Mouse (Mus musculus): ENCODE measurements around the gene Ctf1. TPM values are rescaled to one million over a fixed set of nuclear protein-coding genes. Genes with fewer than 3 reads are reported as not detected.

The Ctf1 gene
- polyA plus RNA-seq, 1 experiment = 6.4 TPM

DNA sequence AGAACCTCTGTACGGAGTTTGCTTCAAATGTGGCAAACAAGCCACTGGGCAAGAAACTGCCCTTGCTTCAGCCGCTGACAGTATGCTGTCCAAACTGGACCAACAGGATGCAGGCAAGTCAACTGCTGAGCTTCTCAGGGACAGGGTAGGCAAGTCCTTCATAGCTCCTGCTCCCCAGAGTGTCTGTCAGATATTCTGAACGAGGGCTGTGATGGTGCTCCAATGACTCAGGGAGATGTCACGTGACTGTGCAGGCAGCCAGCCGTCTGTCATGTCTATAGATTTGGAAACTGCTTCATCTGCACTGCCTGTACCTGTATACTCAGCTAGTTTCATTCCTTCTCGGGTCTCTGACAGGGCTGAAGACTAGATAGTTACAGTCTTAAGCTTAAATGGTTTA, 13.6 kb upstream of the Ctf1 start:
- WGBS = 45% methylated on average over 6 of the region's 6 CpGs
- DNase-seq = peak; percentile 48 to 72
- peaks cover 16% of the 10 kb centered on the region for H3K4me1 ChIP-seq (ENCODE audit: control insufficient read depth, insufficient read depth, low read length)

GRCm38 (mm10) chr7:127700712-127701331, 11.7 kb upstream of the Ctf1 start:
- Histone ChIP-seq H3K4me1 (ENCODE audit: control insufficient read depth, insufficient read depth, low read length) (peaks cover 30% of the 10 kb centered on the region), H3K27me3 (ENCODE audit: control insufficient read depth, insufficient read depth, low read length) (no peaks in the 10 kb centered on the region), H3K27ac (ENCODE audit: insufficient read depth, low read length) (no peak overlapping the region), H3K4me3 (replicated peaks; ENCODE audit: insufficient read depth, low read depth, low read length) (no peak overlapping the region)
- TF ChIP-seq CTCF (IDR thresholded peaks at IDR 0.05; ENCODE audit: borderline replicate concordance, insufficient read depth, low read depth, low read length) (no peak), POLR2A (IDR thresholded peaks at IDR 0.05; ENCODE audit: borderline replicate concordance, insufficient read depth, low read length) (no peak)
- 88% methylated on average over 3 of the region's 3 CpGs for WGBS
- no peak for DNase-seq

More for the DNA sequence above, 13.6 kb upstream of the Ctf1 start:
- Histone ChIP-seq H3K4me3 (replicated peaks; ENCODE audit: insufficient read depth, low read depth, low read length) (no peak overlapping the region), H3K27ac (ENCODE audit: insufficient read depth, low read length) (peak overlapping the region; percentile 76), H3K27me3 (ENCODE audit: control insufficient read depth, insufficient read depth, low read length) (no peaks in the 10 kb centered on the region)
- TF ChIP-seq CTCF (IDR thresholded peaks at IDR 0.05; ENCODE audit: borderline replicate concordance, insufficient read depth, low read depth, low read length) (no peak), POLR2A (IDR thresholded peaks at IDR 0.05; ENCODE audit: borderline replicate concordance, insufficient read depth, low read length) (no peak)

DNA sequence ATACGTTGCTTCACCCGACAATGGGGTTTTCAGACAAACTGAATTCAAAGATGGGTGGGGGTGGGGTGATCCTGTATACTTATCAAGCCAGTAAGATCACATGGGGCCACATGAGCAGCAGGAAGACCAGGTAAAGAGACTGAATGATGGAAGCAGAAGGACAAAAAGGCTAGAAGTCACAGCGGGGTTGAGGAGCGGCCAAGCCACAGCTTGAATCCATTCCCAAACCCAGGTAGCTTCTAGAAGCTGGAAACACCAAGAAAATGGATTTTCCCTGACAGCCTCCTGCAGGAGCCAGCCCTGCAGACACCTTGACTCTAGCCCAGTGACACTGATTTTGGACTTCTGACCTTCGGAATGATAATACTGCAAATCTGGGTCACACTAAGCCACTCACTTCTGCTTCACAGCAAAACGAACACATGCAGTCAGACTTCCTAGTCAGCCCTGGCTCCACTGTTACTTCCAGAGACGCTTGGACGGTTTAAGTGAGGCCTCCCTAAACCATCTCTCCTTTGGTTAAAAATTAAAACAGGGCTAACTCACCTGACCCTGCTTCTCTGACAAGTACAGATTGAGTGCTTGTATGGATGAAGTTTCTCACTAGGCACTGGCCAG, 8.9 kb upstream of the Ctf1 start:
- WGBS = 24% methylated on average over 8 of the region's 8 CpGs

DNA sequence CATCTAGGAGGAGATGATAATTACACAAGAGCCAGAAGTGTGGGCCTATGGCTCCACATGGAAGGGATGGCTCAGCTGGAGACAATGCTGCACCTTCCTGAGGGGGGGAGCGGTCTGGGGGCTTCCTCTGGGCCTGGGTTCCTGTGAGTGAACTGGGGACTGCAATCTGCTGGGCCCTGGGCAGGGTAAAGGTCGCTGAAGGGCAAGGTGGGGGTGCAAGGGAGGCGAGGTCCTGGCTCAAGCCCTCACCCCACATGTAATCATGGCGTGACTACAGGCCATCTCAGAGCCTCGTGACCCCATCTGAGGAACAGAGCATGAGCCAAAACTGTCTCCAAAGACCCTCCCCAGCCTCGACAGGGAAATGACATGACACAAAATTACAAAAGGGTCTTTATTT, 7.9 kb upstream of the Ctf1 start:
- no peak for DNase-seq
- TF ChIP-seq CTCF (IDR thresholded peaks at IDR 0.05; ENCODE audit: borderline replicate concordance, insufficient read depth, low read depth, low read length) = no peak
- no peak for TF ChIP-seq POLR2A (IDR thresholded peaks at IDR 0.05; ENCODE audit: borderline replicate concordance, insufficient read depth, low read length)
- no peaks in the 10 kb centered on the region for H3K27me3 ChIP-seq (ENCODE audit: control insufficient read depth, insufficient read depth, low read length)
- H3K4me3 ChIP-seq (replicated peaks; ENCODE audit: insufficient read depth, low read depth, low read length) = no peak overlapping the region
- peak overlapping the region; percentile 55; the same call in 1 of the 2 replicates for H3K27ac ChIP-seq (ENCODE audit: insufficient read depth, low read length)
- H3K4me1 ChIP-seq (ENCODE audit: control insufficient read depth, insufficient read depth, low read length) = peaks cover 43% of the 10 kb centered on the region
- 60% methylated on average over 6 of the region's 6 CpGs for WGBS

More for the DNA sequence above, 8.9 kb upstream of the Ctf1 start:
- no peak for TF ChIP-seq CTCF (IDR thresholded peaks at IDR 0.05; ENCODE audit: borderline replicate concordance, insufficient read depth, low read depth, low read length)
- no peak for TF ChIP-seq POLR2A (IDR thresholded peaks at IDR 0.05; ENCODE audit: borderline replicate concordance, insufficient read depth, low read length)
- peak overlapping the region; percentile 72 for H3K27ac ChIP-seq (ENCODE audit: insufficient read depth, low read length)
- no peak overlapping the region for H3K4me3 ChIP-seq (replicated peaks; ENCODE audit: insufficient read depth, low read depth, low read length)
- peaks cover 45% of the 10 kb centered on the region for H3K4me1 ChIP-seq (ENCODE audit: control insufficient read depth, insufficient read depth, low read length)
- DNase-seq = peak; percentile 47 to 52
- H3K27me3 ChIP-seq (ENCODE audit: control insufficient read depth, insufficient read depth, low read length) = no peaks in the 10 kb centered on the region

GRCm38 (mm10) chr7:127705706-127706105, 6.8 kb upstream of the Ctf1 start:
- 14% methylated on average over 4 of the region's 4 CpGs for WGBS
- Histone ChIP-seq H3K27ac (ENCODE audit: insufficient read depth, low read length) (peak overlapping the region; percentile 93), H3K4me1 (ENCODE audit: control insufficient read depth, insufficient read depth, low read length) (peaks cover 43% of the 10 kb centered on the region), H3K27me3 (ENCODE audit: control insufficient read depth, insufficient read depth, low read length) (no peaks in the 10 kb centered on the region), H3K4me3 (replicated peaks; ENCODE audit: insufficient read depth, low read depth, low read length) (peak overlapping the region; percentile 27)
- TF ChIP-seq POLR2A (IDR thresholded peaks at IDR 0.05; ENCODE audit: borderline replicate concordance, insufficient read depth, low read length) (no peak), CTCF (IDR thresholded peaks at IDR 0.05; ENCODE audit: borderline replicate concordance, insufficient read depth, low read depth, low read length) (no peak)
- peak; percentile 84 to 89 for DNase-seq

DNA sequence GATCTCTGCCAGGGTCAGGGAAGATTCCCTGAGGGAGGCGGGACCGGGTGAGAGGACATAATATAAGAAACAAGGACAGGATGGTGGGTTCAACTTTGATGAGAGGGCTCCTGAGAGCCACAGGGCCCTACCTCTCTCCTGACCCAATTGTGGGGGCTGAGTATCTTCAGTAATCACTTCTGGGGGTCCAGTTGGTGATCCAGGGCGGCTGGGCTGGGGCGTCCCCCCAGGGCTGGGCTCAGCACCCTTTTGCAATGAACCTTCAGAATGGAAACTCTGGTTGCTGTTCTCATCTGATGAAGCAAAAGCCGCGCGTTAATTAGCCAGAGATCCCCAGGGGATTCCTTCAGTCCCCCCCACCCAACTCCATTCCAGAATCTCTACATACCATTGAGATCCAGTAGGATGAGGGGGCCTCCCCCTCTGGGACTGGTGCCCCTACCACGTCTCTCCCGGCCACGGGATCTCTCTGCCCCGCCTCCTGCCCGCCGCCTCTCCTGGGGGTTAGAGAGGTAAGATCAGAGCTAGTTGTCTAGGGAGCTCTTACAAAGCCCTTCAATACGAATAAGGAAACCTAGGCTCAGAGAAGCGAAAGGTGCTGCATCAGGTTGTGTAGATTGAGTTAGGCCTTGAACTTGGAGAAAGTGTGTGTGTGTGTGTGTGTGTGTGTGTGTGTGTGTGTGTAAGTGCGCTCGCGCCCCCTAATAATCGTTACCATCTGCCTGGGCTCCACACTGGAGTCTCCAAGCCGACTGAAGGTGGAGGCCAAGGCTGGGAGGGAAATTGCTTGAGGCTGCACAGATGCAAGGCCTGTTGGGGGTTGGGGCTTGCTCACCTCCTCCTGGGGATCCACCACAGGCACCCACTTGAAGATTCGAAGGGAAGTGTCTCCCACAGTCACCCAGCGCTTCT, 5.2 kb upstream of the Ctf1 start:
- 34% methylated on average over 22 of the region's 22 CpGs for WGBS
- no peaks in the 10 kb centered on the region for H3K27me3 ChIP-seq (ENCODE audit: control insufficient read depth, insufficient read depth, low read length)
- H3K27ac ChIP-seq (ENCODE audit: insufficient read depth, low read length) = peak overlapping the region; percentile 66
- H3K4me3 ChIP-seq (replicated peaks; ENCODE audit: insufficient read depth, low read depth, low read length) = peak overlapping the region; percentile 76
- peak in 1 of 2 experiments; percentile 38 for DNase-seq
- H3K4me1 ChIP-seq (ENCODE audit: control insufficient read depth, insufficient read depth, low read length) = peaks cover 43% of the 10 kb centered on the region
- TF ChIP-seq POLR2A (IDR thresholded peaks at IDR 0.05; ENCODE audit: borderline replicate concordance, insufficient read depth, low read length) (no peak), CTCF (IDR thresholded peaks at IDR 0.05; ENCODE audit: borderline replicate concordance, insufficient read depth, low read depth, low read length) (no peak)

DNA sequence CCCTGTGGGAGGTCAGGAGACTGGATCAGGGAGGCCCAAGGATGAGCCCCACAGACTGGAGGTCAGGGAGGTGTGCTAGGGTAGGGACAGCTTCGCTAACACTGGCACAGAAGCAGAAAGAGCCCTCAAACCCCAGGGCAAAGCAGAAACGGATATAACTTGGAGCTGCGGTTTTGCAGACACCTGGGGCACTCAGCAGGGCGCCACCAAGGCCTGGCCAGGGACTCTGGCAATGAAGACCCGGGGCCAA, 4.7 kb upstream of the Ctf1 start:
- no peak for DNase-seq

More for the DNA sequence above, 4.7 kb upstream of the Ctf1 start:
- H3K27ac ChIP-seq (ENCODE audit: insufficient read depth, low read length) = peak overlapping the region; percentile 66
- WGBS = 0% methylated on average over 5 of the region's 5 CpGs
- no peak for TF ChIP-seq POLR2A (IDR thresholded peaks at IDR 0.05; ENCODE audit: borderline replicate concordance, insufficient read depth, low read length)
- no peak for TF ChIP-seq CTCF (IDR thresholded peaks at IDR 0.05; ENCODE audit: borderline replicate concordance, insufficient read depth, low read depth, low read length)
- peak overlapping the region; percentile 76 for H3K4me3 ChIP-seq (replicated peaks; ENCODE audit: insufficient read depth, low read depth, low read length)
- H3K4me1 ChIP-seq (ENCODE audit: control insufficient read depth, insufficient read depth, low read length) = peaks cover 42% of the 10 kb centered on the region
- no peaks in the 10 kb centered on the region for H3K27me3 ChIP-seq (ENCODE audit: control insufficient read depth, insufficient read depth, low read length)
